7 mouse cellular contexts compared by ENCODE assay signal in genomic region chr11:120467051-120467735, GRCm38 (mm10). TPM values are rescaled to one million over a fixed set of nuclear protein-coding genes. Genes with fewer than 3 reads are reported as not detected.
DNase-seq lines count a peak whose midpoint lies in the region; ATAC-seq lines count a peak whose summit lies in the region.

Arl16 (minus strand) TSS chr11:120467607.

- ATAC-seq in intestine, embryonic 15.5 days: peak; percentile 100

- H3K9ac ChIP-seq in intestine, embryonic 15.5 days: peak within 1 kb of the TSS; percentile 81

- peak within 1 kb of the TSS; percentile 56 for H3K27ac ChIP-seq in intestine, embryonic 15.5 days
- H3K27ac ChIP-seq in midbrain, embryonic 10.5 days (replicated peaks): peak within 1 kb of the TSS; percentile 91

- peaks cover 20% of the 10 kb centered on the region for H3K4me1 ChIP-seq in intestine, embryonic 15.5 days (replicated peaks)
- H3K4me1 ChIP-seq in midbrain, embryonic 10.5 days: peaks cover 28% of the 10 kb centered on the region

- intact Hi-C loops in gastrocnemius, postnatal 36 days (cut with DNase I): no loop called here
- intact Hi-C loops in left cerebral cortex, postnatal 25 days (cut with DNase I): loop anchor here (1.0 kb wide), 1 partner anchor 17 kb away; the partner anchor contains the start of gene Mrpl12

- H3K36me3 ChIP-seq in intestine, embryonic 15.5 days: peaks cover 32% of the 10 kb centered on the region
- H3K36me3 ChIP-seq in midbrain, embryonic 10.5 days: peaks cover 73% of the 10 kb centered on the region

- WGBS in intestine, embryonic 15.5 days: under 1% methylated on average over 53 of the region's 54 CpGs
- WGBS in midbrain, embryonic 10.5 days: under 1% methylated on average over 54 of the region's 54 CpGs

- H3K4me2 ChIP-seq in intestine, embryonic 15.5 days (replicated peaks): peak within 1 kb of the TSS; percentile 90

- H3K9me3 ChIP-seq in intestine, embryonic 15.5 days: no peaks in the 10 kb centered on the region
- H3K9me3 ChIP-seq in midbrain, embryonic 10.5 days (replicated peaks): no peaks in the 10 kb centered on the region

- H3K27me3 ChIP-seq in intestine, embryonic 15.5 days (replicated peaks): no peaks in the 10 kb centered on the region
- H3K27me3 ChIP-seq in midbrain, embryonic 10.5 days (ENCODE audit: low read depth, poor library complexity, severe bottlenecking): no peaks in the 10 kb centered on the region

- DNase-seq in adrenal gland, adult 2 months: peak; percentile 96
- DNase-seq in embryo, embryonic 11.5 days (ENCODE audit: low read depth, low spot score): peak; percentile 99
- DNase-seq in gastrocnemius, postnatal 36 days: peak; percentile 84 to 90
- peak; percentile 94 to 98 for DNase-seq in left cerebral cortex, postnatal 25 days (ENCODE audit: low spot score in 2 of 2)
- DNase-seq in midbrain, embryonic 10.5 days (ENCODE audit: low spot score): peak; percentile 99
- DNase-seq in right cerebral cortex, postnatal 4 days: peak; percentile 92

- peak within 1 kb of the TSS; percentile 86 for H3K4me3 ChIP-seq in intestine, embryonic 15.5 days (replicated peaks)
- peak within 1 kb of the TSS; percentile 93 for H3K4me3 ChIP-seq in midbrain, embryonic 10.5 days

RNA-seq across cellular contexts. Expression of gene Arl16, which starts in this region (rescaled TPM):
- total RNA-seq in adrenal gland, adult 2 months (2021): 10 to 100 TPM; 21.4 to 27.2 TPM
- polyA plus RNA-seq in adrenal gland, adult 2 months (2012; rRNA removed): 23.2 and 27.2 TPM in 2 replicates
- total RNA-seq in gastrocnemius, postnatal 36 days (2021): 1 to 10 TPM; 4.8 to 6.3 TPM
- polyA plus RNA-seq in intestine, embryonic 15.5 days (2015; fragmentation: Nextera tagmentation; extraction: Ambion mirVana): 34.7 and 36.5 TPM in 2 replicates
- 10 to 100 TPM; 56.7 to 58.1 TPM for total RNA-seq in left cerebral cortex, postnatal 25 days (2021)
- 61.8 and 64.0 TPM in 2 replicates for polyA plus RNA-seq in midbrain, embryonic 10.5 days (2016; fragmentation: Nextera tagmentation; extraction: Ambion mirVana)

Comparison
In these comparisons a context has a peak if more than half of its experiments do, and no peak if none do; other contexts are left out.
1. Peak in every context shown above with its lines: DNase-seq, ATAC-seq, H3K4me3 ChIP-seq and H3K27ac ChIP-seq.